8 mouse cellular contexts compared by ENCODE assay signal in genomic region chr5:107900206-107901013, GRCm38 (mm10). TPM values are rescaled to one million over a fixed set of nuclear protein-coding genes. Genes with fewer than 3 reads are reported as not detected.
DNase-seq lines count a peak whose midpoint lies in the region; ATAC-seq lines count a peak whose summit lies in the region.

TSS of gene Rpl5 (plus strand) at chr5:107900502.

- H3K4me2 ChIP-seq in hindbrain, embryonic 15.5 days, result peak within 1 kb of the TSS; percentile 76

- peaks cover 17% of the 10 kb centered on the region for H3K4me1 ChIP-seq in hindbrain, embryonic 15.5 days (replicated peaks)

- 4% methylated on average over 66 of the region's 66 CpGs for WGBS in hindbrain, embryonic 15.5 days

- DNase-seq in T-cell, adult 2 months (ENCODE audit: low spot score), result peak; percentile 93
- DNase-seq in cerebellum, postnatal 36 days, result peak; percentile 98 to 99
- DNase-seq in frontal cortex, postnatal 36 days (ENCODE audit: low spot score in 2 of 2), result peak; percentile 96 to 97
- peak; percentile 94 for DNase-seq in left cerebral cortex, adult 11 months (ENCODE audit: low spot score)
- DNase-seq in lung, postnatal 4 days, result peak; percentile 95 to 96
- DNase-seq in retina, postnatal 7 days (ENCODE audit: low read depth, low spot score), result peak; percentile 94
- DNase-seq in urinary bladder, adult 2 months (ENCODE audit: low spot score), result peak; percentile 93

- H3K4me3 ChIP-seq in hindbrain, embryonic 15.5 days, result peak within 1 kb of the TSS; percentile 96

- peak; percentile 98 for ATAC-seq in hindbrain, embryonic 15.5 days (ENCODE audit: low FRiP score, low read depth)

- H3K9ac ChIP-seq in hindbrain, embryonic 15.5 days, result peak within 1 kb of the TSS; percentile 98

- H3K9me3 ChIP-seq in hindbrain, embryonic 15.5 days, result no peaks in the 10 kb centered on the region

- no peaks in the 10 kb centered on the region for H3K27me3 ChIP-seq in hindbrain, embryonic 15.5 days

- H3K27ac ChIP-seq in hindbrain, embryonic 15.5 days (replicated peaks), result peak within 1 kb of the TSS; percentile 93

- H3K36me3 ChIP-seq in hindbrain, embryonic 15.5 days, result peaks cover 29% of the 10 kb centered on the region

RNA-seq across cellular contexts. Expression of gene Rpl5, which starts in this region (rescaled TPM):
- 57.8 and 61.0 TPM in 2 replicates for polyA plus RNA-seq in hindbrain, embryonic 15.5 days (2015; fragmentation: Nextera tagmentation; extraction: Ambion mirVana)
- polyA plus RNA-seq in urinary bladder, adult 2 months (2012; rRNA removed), result 155 and 183 TPM in 2 replicates

Comparison
In these comparisons a context has a peak if more than half of its experiments do, and no peak if none do; other contexts are left out.
1. Peak in every context shown above with its lines: DNase-seq, ATAC-seq, H3K4me3 ChIP-seq and H3K27ac ChIP-seq.